Mouse (Mus musculus): ENCODE measurements around the gene Astn1.

DNA sequence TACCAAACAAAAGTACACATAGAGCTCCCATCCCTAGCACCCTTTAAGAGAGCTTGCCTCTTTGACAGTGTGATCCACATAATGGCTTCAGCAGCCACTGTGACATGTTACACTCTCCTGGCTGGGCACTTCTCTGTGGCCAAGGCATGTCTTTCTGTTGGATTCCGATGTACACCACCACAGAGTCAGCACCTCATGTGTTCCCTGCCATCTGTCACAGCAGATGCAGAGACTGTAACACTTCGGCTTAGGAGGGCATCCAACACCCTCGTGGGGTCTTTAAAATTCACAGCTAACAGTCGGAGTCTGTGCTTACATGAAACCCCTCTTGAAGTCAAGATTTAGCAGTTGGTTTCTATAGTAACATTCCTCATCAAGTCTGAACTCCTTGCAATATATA lies 154.5 kb downstream of the Astn1 start:
- TF ChIP-seq POLR2A (IDR thresholded peaks at IDR 0.05; ENCODE audit: low read depth, low read length) (no peak), CTCF (IDR thresholded peaks at IDR 0.05; ENCODE audit: extremely low read depth, insufficient read depth, insufficient read length, insufficient replicate concordance) (no peak)

Data from spleen, adult 2 months (tissue).